Mouse (Mus musculus) left cerebral cortex, adult 8-10 months (tissue): ENCODE results near the gene Thop1. TPM values are rescaled to one million over a fixed set of nuclear protein-coding genes. Genes with fewer than 3 reads are reported as not detected.
A peak's percentile ranks its signal among the peaks of the same experiment; 100 is the strongest.
"Not testable (repeated sequence)": the region's sequence is repeated elsewhere in the genome, so short reads cannot be mapped to it uniquely, and the experiment has no call there.

ENCODE experiments used
- DNase-seq, 2 experiments: peaks; one replicate each; pipeline ENCODE4 v3.0.0; 2022; ENCODE audit warnings: low spot score in 2 of 2
- total RNA-seq, 4 experiments: library from RNA; stranded (reverse); gene quantifications; 2 replicates each; pipeline ENCODE4 v1.2.4; 2022

The Thop1 gene
- total RNA-seq, 4 experiments from 2014 or later = 37.2 to 47.4 (median 43.3) TPM

DNA sequence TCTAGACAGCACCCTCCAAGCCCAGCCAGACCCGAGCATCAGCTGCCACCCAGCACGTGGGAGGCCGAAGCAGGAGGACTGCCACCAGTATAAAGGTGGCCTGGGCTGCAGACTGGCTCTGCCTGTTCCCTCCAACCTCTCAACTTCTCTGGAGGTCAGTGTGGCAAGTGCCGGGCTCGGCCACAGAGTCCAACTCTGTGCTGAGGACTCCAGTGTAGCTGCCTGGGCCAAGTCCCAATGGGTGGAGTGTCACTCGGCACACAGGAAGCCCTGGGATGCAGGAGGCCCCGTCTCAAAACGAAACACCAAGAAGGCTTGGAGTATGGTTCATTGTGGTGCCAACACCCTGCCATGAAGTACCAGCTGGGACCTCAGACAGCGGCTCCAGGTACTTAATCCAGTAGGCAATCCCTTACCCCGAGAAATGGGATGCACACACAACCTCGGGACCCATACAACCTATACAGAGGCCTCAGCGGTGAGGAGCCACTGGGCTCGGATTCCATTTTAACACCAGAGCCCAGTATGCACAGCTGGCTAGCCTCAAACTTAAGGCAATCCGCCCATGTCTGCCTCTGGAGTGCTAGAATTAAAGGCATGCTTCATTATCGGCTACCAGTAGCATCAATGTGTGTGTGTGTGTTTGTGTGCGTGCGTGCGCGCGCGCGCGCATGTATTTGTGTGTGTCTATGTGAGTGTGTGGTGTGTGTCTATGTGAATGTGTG is 12.3 kb upstream of the Thop1 start:
- DNase-seq = no peak

DNA sequence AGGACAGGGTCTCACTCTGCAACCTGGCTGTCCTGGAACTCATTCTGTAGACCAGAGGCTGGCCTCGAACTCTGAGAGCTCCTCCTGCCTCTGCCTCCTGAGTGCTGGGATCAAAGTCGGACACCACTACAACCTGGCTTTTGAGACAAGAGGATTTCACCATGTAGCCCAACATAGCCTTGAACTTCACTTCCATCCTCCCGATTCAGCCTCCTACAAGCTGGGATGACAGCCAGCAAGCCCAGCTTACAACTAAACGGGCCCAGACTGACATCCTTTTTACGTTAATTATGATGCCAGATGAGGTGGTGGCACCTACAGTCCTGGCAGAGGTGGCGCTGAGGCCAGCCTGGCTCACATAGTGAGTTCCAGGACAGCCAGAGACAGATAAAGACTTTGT is 10.9 kb upstream of the Thop1 start:
- DNase-seq = no peak

DNA sequence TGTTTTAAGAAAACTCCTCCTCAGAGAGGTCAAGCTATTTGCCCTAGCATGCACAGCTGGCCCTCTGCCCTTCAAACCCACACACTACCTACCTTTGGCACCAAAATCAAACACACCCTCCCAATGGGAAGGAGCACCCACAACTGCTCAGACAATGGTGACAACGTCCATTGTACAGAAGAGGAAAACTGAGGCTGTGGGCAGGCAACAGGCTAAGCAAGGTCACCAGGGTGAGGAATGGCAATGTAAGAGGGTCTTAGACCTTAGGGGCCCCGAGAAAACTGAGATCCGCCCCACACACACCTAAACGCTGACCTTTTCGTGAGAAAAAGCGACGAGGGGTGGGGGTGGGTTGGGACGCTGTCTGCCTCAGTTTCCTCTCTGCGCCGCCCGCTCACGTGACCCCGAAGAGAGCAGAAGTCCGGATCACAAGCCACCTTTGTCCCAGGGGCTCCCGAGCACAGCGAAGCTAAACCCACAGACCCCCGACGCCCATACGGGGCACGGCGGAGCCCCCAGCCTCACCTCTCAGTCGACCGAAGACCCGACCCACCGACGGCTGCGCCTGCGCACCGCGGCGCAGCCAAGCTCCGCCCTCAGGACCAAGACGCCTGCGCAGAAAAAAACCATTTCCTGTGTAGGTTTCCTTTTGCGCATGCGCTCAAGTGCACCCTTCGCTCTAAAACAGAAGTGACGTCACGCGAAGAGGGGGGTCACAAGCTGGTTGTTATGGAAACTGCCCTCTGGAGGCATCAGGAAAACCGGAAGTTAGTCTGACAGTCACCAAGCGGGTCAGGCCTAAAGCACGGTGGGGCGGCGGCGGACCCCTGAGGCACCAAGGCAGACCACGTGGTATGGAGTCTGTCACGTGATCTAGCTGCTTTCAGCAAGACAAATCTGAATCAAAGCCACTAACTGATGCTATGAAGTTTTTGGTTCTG is 10.0 kb upstream of the Thop1 start, which contains the start of gene Sgta:
Sgta (minus strand) TSS at position 579 of the 941 bp plus-strand sequence.
- DNase-seq = peak; percentile 97 to 100

DNA sequence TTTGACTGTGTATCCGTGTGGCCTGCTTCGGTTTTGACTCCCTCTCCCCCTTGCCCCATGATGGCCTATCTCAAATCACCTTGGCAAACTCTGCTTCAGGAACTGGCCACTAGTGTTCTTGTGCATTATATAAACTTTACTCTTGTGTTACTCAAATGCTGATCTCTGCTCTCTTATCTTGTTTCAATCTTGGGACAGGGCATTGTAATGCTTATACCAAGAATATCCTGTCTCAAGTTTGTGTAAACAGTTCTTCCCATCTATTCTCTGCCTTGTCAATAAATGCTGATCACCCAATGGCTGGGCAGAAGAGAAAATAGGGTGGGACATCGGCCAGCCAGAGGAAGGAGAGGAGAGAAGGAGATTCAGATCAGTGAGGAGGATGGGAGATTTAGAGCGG is 7.1 kb upstream of the Thop1 start:
- no peak for DNase-seq

DNA sequence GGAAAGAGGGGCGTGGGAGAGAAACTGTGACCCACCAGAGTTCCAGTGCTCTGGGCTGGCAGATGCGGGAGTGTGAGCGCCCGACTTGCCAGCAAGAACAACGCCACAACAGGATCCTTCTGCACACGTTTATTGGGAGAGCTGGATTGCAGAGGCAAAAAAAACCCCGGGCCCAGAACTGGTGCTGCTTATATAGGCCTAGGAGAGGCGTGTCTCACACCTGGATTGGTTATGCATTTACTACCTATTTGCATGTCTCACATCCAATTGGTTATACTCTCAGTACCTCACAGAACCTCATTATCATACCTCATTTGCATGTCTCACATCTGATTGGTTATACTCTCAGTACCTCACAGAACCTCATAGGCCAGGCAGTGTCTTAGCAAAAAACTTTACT is 5.3 kb upstream of the Thop1 start:
- DNase-seq = not testable (repeated sequence)

DNA sequence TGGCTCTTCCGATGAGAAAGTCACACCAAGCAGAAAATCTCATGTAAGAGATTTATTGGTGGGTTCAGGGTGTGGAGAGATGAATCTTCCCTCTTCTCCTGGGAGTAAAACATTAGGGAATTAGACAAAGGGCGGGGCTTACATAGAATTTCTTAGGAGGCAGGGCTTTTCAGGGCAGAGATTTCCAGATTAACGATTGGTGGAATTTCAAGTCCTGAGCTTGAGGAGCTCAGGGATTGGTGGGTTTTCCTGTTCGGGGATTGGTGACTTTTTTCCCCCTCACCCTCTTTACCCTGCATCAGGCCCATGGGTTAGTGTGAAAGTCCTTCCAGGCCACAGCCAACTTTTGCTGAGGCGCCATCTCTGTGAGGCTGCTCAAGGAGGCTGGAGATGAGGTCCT is 1.1 kb upstream of the Thop1 start:
- no peak for DNase-seq

DNA sequence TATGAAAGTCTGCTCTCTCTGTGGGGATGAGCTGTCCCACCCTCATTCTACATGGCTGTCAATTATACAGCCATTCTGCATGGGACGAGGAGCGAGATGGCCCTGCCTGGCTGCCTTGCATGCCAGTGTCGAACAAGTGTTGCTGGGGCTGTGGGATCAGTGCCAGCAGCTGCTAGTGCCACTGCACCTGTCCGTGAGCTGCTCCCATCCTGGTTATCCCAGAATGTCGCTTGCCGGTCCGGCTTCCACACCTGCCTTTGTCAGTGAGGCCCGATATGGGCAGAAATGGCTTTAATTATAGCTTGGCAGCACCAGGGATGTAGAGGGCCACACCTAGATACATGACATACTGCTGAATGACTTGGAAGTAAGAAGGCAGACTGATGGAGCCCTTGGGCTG is 2.5 kb downstream of the Thop1 start:
- DNase-seq = no peak

DNA sequence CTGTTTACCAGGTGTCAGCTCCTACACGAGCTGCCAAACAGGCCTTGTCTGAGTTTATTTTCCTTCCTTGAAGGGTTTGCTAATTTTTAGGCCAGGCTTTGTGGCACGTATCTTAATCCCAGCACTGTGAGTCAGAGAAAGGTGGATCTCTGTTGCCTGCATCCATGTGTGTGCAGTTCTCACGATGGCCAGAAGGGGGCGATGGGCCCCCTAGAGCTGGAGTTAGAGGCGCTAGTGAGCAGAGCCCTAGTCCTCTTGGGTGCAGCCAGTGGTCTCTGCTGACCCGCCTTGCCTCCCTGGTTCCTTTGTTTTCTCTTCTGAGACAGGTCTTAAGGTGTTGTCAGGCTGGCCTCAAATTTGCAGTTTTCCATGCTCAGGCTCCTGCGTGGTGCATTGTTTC is 3.6 kb downstream of the Thop1 start:
- no peak for DNase-seq

DNA sequence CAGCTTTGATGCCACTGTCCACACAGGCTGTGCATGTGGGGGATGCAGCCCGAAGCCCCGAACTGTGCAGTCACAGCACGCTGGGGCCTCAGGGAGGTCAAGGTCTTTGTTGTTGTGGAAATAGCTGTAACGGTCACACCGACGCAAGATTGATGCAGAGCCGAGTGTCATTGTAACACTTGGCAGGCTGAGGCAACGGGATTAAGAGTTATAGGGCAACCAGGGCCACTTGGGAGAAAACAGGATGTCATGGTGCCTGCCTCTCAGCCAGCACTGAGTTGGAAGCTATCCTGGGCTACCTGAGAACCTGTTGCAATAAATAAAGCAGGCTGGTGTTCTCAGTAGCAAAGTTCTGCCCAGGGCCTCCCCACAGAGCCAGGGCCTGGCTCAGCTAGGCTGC is 5.9 kb downstream of the Thop1 start:
- DNase-seq = no peak

DNA sequence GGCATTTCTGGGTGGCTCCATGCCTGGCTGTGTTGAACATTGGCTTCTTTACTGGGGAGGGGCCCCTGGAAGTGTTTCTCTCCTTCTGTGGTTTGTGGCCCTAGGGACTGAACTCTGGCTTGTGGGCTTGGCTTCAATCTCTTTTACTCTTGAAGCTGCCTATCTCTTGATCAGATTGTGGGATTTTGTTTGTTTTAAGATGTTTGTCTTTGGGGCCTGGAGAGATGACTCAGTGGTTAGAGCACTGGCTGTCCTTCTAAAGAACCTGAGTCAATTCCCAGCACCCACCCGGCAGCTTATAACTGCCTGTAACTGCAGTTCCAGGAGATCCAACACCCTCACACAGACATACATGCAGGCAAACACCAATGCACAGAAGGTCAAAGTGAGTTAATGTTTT is 6.5 kb downstream of the Thop1 start:
- DNase-seq = no peak

DNA sequence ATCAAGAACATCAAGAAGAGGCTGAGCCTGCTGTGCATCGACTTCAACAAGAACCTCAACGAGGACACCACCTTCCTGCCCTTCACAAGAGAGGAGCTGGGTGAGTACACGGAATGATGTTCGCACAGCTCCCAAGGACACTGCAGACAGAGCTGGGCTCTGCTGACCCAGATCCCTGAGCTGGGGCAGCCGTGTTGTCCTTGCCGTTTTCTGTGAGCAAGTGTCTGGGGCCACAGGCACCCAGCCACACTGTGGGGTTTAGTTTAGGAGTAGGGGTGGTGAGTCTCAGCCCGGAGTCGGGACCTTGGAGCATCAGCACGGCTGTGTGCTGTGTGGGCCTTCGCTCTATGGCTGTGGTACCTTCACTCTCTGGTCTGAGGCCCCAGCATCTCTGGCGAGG is 8.1 kb downstream of the Thop1 start:
- DNase-seq = no peak

DNA sequence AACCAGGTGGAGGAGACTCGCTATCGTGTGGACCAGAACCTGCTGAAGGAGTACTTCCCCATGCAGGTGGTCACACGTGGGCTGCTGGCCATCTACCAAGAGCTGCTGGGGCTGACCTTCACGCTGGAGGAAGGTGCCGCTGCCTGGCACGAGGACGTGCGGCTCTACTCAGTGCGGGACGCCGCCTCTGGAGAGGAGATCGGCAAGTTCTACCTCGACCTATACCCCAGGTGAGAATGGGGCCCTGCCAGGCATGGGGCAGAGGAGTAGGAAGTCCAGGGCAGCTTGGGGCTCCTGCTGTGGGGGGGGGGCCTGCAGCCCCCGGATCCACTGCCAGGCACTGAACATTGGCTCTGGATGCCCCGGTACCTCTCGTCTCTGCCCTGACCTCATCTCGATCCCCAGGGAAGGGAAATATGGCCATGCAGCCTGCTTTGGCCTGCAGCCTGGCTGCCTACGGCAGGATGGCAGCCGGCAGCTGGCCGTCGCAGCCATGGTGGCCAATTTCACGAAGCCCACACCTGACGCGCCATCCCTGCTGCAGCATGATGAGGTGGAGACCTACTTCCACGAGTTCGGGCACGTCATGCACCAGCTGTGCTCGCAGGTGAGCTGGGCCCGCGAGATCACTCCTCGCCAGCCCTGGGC is 10.3 kb downstream of the Thop1 start:
- no peak for DNase-seq

DNA sequence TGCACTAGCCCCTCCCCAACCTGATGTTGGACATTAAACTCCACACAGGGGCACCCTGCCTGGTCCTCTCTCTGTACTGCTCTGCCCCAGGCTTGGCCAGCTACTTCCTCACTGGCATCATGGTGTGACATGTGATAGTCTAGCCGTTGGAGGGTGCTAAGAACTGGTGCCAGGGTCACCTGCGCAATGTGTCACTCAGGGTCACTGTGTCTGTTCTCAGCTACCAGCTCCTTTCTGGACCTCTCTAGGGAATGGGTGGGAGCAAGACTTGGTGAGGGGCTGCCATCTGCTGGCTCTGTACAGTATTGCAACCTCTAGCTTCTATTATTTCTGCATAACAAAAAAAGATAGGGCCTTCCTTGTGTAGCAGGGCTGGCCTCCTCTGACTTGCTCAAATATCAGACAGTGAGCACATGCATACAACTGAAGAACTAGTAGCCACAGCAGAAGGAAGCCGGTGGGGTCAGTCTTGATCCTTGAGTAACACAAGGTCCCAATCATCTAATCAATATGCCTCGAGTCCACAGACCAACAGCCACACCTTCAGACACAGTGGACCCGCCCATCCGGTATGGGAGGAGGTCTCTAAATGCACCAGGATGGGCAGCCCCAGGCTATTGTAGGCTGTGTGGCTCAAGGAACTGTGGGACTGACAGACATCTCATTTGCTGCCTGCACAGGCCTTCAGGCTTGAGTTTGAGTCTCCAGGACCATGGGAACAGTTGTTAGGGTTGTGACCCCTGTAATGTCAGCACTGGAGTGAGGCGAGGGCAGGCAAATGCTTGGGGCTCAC is 12.5 kb downstream of the Thop1 start:
- DNase-seq = peak in 1 of 2 experiments; percentile 62

DNA sequence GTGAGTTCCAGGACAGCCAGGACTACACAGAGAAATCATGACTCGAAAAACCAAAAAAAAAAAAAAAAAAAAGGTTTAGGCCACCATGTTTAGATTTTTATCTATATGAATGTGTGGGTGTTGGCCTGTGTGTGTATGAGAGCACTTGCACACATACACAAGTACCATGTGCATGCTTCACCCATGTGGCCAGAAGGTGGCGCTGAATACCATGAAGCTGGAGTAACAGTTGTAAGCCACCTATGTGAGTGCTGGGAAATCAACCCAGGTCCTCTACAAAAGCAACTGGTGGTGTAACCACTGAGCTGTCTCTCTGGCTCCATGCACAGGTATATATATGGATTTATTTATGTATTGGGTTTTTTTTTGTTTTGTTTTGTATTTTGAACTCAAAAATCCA is 17.2 kb downstream of the Thop1 start:
- no peak for DNase-seq

DNA sequence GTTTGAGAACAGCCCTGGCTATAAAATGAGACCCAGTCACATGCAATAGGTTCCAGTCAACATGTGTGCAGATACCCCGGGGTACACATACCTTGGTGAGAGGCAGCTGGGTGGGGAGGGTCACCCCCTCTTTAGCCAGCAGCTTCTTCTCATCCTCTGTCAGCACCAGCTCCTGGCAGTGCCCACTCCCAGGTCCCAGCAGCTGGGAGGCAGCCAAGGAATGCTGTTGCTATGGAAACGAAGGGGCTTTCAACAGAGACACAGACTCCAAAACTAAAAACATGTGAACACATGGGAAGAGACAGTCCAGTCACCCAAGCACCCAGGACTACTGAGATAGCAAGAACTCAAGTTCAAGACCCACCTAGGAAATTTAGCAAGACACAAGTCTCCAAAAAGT is 19.4 kb downstream of the Thop1 start:
- no peak for DNase-seq

DNA sequence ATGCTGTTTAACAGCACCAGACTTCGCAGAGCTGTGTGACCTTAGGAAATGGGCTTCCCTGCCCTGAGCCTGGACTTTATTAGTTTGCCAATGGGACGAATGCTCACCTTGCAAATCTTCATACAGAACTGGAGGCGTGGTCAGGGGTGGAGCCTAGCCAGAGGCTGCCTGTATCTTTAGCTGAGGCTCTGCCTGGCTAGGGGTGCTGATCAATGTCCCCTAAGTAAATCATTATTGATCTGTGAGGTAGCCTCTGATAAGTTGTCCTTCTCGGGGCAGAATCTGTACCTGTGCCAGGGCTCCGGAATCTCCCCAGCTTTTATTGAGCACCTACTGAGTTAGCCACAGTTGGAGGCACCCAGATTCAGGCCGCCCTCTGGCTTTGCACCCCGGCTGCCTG is 20.8 kb downstream of the Thop1 start:
- no peak for DNase-seq

DNA sequence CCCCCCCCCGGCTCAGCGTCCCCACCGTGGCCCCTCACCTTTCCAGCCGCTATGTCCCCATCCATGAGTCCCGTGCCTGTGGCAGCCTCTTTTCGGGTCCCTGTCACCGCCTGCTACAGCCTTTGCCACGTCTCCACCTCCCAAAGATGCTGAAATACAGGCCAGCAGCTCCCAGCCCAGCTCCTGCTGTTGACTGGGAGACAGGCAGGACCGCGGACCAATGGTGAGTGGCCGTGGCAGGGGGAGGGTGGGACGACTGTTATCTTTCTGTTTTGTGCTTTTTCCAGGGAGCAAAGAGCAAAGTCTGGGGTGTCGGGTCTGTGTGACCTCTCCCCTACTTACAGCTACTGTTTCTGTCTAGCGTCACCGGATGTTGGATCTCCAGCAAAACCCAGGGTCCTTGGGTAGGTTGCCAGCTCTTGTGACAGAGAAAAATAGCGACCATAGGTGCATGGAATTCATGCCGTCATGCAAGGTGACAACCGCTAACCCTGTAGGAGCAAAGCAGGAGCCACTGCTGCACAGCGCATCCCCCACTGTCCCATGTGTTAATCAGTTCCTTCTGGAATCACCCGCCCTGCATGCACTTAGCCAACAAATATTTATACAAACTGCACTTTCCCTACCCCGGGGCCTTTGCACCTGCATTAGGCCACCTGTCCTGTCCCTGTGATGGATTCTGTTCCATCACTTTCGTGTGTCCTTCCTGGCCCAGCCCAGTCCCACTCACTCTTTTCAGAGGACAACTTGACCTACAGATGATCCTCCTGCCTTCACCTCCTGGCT is 22.8 kb downstream of the Thop1 start:
- DNase-seq = no peak

DNA sequence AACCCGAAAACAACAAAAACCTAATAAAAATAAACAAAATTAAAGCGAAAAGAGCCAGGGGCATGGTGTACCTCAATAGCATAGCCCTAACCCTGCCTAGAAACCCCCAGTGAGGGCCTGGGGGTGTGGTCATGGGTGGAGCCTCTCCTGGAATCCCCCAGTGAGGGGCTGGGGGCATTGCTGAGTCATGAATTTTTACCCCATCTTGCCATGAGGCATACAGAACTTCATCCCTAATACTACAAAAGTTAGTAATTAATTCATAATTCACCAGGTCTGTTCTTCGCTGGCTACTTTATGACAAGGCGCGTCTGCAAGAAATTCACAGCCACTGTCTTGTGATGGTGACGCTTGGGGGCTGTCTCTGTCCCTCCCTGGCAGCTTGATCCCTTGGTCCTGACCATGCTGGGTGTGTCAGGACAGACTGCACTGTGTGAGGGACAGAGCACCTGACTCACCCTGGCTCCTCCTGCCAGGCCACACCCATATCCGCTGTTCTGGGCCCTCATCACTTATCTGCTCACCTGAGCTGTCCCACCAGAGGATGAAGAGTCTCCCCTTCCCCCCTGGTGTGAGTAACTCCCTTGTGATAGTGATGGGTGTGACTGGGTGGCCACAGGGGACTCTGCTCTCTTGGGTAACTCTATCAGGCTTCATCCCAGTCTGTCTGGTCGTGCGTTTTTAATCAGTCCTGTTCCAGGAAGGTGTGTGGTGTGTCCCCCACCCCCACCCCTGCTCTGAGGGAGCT is 25.3 kb downstream of the Thop1 start:
- DNase-seq = no peak

DNA sequence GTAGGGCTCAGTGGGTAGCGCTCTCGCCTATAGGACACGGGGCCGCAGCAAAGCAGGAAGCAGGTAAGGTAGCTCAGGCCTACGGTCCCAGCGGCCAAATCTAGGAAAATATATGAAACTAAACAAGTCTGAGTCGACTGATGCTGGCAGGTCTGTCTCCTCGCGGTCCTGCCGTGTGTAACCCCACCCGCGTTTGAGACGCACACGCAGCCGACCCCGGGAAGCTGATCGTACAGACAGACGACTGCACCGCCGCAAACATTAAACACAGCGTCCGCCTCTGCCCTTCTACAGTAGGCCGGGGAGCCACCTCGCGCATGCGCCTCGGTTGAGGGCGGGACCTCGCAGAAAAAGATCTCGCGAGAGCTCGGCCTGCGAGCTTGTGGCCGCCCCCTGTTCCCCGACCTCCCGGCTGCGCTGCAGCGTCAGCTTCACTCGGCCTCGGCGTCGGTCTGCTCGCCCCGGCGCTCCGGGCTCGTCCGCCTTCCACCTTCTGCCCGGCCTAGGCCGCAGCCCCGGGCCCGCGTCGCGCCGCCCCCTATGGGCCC is 35.8 kb downstream of the Thop1 start, which contains the start of gene Map2k2:
Map2k2 (plus strand) TSS at position 351 of the 548 bp plus-strand sequence.
- DNase-seq = peak; percentile 88 to 93
